Mouse (Mus musculus): ENCODE measurements at regions not wholly inside any gene's neighbourhood (a gene's known extent, or its start where the extent isn't known, plus 50 kb on each side); places are given as distances from the start of the nearest gene placed in this dataset.

DNA sequence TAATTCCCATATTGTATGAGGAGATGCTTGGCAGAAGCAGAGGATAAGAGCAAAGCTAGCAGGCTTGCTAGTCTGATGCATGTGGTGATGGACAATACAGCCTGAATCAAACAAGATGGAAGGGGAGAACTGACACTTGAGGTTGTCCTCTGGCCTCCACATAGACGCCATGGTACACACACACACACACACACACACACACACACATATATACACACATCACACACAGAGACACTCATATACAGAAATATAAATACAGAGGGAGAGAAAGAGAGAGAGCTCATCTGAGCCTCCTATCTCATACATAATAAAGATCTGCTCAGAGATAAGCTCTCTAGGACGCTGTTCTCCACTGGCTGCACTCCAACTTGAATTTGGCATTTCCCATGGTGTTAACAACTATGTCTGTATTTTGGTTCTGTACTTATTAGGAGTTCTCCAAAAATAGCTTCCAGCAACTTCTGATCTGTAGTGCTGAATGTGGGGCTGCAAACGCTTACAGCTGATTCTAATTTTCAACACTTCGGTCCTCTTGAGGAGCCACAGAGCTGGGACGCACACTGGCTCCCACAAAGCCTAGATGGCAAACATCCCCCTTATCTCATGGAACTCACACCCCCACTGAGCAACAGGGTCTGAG, 219.0 kb downstream of the Lpin1 start:
- intact Hi-C loops (cut with DNase I), result no loop called here
- no peak overlapping the region for H3K27ac ChIP-seq
- DNase-seq (ENCODE audit: extremely low spot score in 1 of 2, low spot score in 2 of 2), result peak in 1 of 2 experiments; percentile 54
- TF ChIP-seq CTCF (IDR thresholded peaks at IDR 0.05), result no peak
- no peak overlapping the region for H3K4me3 ChIP-seq

- intact Hi-C loops (cut with DNase I), result no loop called here
- H3K4me3 ChIP-seq, result no peak overlapping the region
- TF ChIP-seq CTCF (IDR thresholded peaks at IDR 0.05), result no peak
- no peak for DNase-seq (ENCODE audit: extremely low spot score in 1 of 2, low spot score in 2 of 2)
- no peak overlapping the region for H3K27ac ChIP-seq
Measured at GRCm38 (mm10) chr12:16391163-16391562, 219.6 kb downstream of the Lpin1 start.

GRCm38 (mm10) chr12:16387035-16387434, 223.7 kb downstream of the Lpin1 start:
- no peak for DNase-seq (ENCODE audit: extremely low spot score in 1 of 2, low spot score in 2 of 2)
- TF ChIP-seq CTCF (IDR thresholded peaks at IDR 0.05), result no peak
- Histone ChIP-seq H3K4me3 (no peak overlapping the region), H3K27ac (no peak overlapping the region)
- intact Hi-C loops (cut with DNase I), result no loop called here

DNA sequence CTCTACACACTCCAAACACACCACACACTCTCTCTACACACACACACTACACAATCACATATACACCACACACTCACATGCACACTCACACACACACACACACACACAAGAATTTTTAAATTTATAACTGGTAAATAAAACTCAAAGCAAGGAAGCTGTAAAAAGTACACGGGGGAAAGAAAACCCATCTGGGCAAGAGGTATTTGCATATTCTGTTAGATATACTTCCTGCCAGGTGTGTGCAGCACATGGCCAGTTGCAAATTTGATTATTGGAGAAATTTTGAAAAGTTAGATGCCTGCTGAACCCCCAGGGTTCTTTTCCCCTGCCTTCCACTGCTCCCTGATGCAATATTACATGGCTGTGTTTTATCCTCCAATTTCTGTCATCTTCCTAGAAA, 226.4 kb downstream of the Lpin1 start:
- TF ChIP-seq CTCF (IDR thresholded peaks at IDR 0.05), result no peak
- Histone ChIP-seq H3K4me3 (no peak overlapping the region), H3K27ac (no peak overlapping the region)
- intact Hi-C loops (cut with DNase I), result no loop called here
- DNase-seq (ENCODE audit: extremely low spot score in 1 of 2, low spot score in 2 of 2), result no peak

GRCm38 (mm10) chr12:16383499-16383935, 227.2 kb downstream of the Lpin1 start:
- DNase-seq (ENCODE audit: extremely low spot score in 1 of 2, low spot score in 2 of 2), result no peak
- H3K27ac ChIP-seq, result no peak overlapping the region
- intact Hi-C loops (cut with DNase I), result no loop called here
- no peak; the same call in none of the 2 replicates for TF ChIP-seq CTCF (IDR thresholded peaks at IDR 0.05)
- H3K4me3 ChIP-seq, result no peak overlapping the region

DNA sequence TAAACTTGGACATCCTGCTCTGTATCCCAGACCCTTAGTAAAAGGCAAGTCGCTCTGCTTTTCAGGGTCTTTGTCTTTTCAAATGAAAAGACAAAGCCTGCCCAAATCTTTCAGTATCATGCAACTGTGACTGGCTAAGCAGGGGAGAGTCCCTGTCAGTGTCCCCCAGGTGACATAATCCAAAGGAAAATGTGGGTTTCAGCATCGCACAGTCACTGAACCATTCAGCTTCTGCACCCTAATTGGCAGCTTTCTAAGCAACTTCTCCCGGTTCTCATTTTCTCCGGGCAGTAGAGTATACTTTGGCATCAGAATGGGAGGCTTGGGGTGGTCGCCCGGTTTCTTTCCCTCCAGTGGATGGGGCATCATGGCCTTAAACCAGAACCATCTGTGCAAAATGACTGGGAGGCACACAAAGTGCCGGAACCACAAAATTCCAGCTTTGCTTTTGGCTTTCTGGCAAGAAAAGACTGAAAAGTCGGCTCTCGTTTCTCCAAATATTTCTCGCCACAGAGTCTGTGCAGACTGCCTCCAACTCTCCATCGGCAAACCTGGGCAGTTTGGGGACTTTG, 228.3 kb downstream of the Lpin1 start:
- no peak for TF ChIP-seq CTCF (IDR thresholded peaks at IDR 0.05)
- DNase-seq (ENCODE audit: extremely low spot score in 1 of 2, low spot score in 2 of 2), result no peak
- no peak overlapping the region for H3K27ac ChIP-seq
- no peak overlapping the region for H3K4me3 ChIP-seq
- intact Hi-C loops (cut with DNase I), result no loop called here

GRCm38 (mm10) chr12:16381026-16381425, 229.7 kb downstream of the Lpin1 start:
- no peak overlapping the region for H3K27ac ChIP-seq
- intact Hi-C loops (cut with DNase I), result no loop called here
- no peak for TF ChIP-seq CTCF (IDR thresholded peaks at IDR 0.05)
- H3K4me3 ChIP-seq, result no peak overlapping the region
- no peak for DNase-seq (ENCODE audit: extremely low spot score in 1 of 2, low spot score in 2 of 2)

DNA sequence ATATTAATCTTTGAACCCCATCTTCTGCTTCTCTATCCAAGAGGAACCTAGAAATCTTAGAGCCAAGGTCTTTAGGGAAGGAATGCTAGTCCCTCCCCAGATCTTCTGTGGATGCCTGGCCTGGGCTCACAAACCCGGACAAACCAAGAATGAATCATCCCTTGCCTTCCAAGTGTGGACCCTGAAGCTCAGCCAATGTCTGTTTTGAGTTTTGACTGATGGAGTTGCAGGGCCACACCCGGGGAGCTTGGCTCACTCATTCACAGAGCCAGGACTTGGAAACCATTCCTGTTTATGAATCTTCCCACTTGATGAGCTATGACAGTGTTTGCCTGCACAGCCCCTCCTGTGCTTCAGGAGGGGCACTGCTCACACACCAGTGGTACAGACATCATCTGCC, 230.4 kb downstream of the Lpin1 start:
- H3K4me3 ChIP-seq, result no peak overlapping the region
- no peak overlapping the region for H3K27ac ChIP-seq
- no peak for TF ChIP-seq CTCF (IDR thresholded peaks at IDR 0.05)
- intact Hi-C loops (cut with DNase I), result no loop called here
- no peak for DNase-seq (ENCODE audit: extremely low spot score in 1 of 2, low spot score in 2 of 2)

- intact Hi-C loops (cut with DNase I), result no loop called here
- H3K27ac ChIP-seq, result no peak overlapping the region
- no peak for DNase-seq (ENCODE audit: extremely low spot score in 1 of 2, low spot score in 2 of 2)
- no peak overlapping the region for H3K4me3 ChIP-seq
- no peak for TF ChIP-seq CTCF (IDR thresholded peaks at IDR 0.05)
Measured at GRCm38 (mm10) chr12:16379415-16379814, 231.4 kb downstream of the Lpin1 start.

- no peak overlapping the region for H3K4me3 ChIP-seq
- intact Hi-C loops (cut with DNase I), result no loop called here
- TF ChIP-seq CTCF (IDR thresholded peaks at IDR 0.05), result no peak
- DNase-seq (ENCODE audit: extremely low spot score in 1 of 2, low spot score in 2 of 2), result no peak
- no peak overlapping the region for H3K27ac ChIP-seq
Measured at GRCm38 (mm10) chr12:16378501-16378900, 232.3 kb downstream of the Lpin1 start.

- no peak for TF ChIP-seq CTCF (IDR thresholded peaks at IDR 0.05)
Measured at GRCm38 (mm10) chr12:16374331-16374996, 236.3 kb downstream of the Lpin1 start.

DNA sequence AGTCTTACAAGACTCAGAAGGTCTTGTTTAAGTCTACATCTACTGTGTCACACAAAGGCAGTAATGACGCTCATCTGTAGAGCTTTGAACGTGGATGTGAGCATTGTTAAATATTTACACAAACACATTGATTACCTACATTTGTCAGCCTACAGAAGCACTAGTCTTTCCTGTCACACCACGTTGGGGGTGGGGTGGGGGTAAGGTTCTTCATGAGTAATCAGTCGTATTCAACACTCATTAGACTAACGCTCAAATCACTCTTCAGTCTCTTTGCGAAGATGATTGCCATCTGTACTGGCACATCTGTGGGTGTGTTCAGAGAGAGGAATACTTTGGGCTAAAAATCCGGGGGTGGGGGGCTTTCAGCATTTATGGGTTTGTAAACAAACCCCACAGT, 240.7 kb downstream of the Lpin1 start:
- intact Hi-C loops (cut with DNase I), result no loop called here
- no peak overlapping the region for H3K27ac ChIP-seq

More at GRCm38 (mm10) chr12:16374331-16374996, 236.3 kb downstream of the Lpin1 start:
- DNase-seq (ENCODE audit: extremely low spot score in 1 of 2, low spot score in 2 of 2), result no peak
- H3K27ac ChIP-seq, result no peak overlapping the region
- H3K4me3 ChIP-seq, result no peak overlapping the region
- intact Hi-C loops (cut with DNase I), result no loop called here

More for the DNA sequence above, 240.7 kb downstream of the Lpin1 start:
- DNase-seq (ENCODE audit: extremely low spot score in 1 of 2, low spot score in 2 of 2), result no peak
- no peak overlapping the region for H3K4me3 ChIP-seq
- TF ChIP-seq CTCF (IDR thresholded peaks at IDR 0.05), result no peak

All from left cerebral cortex, adult 2 months (tissue).